Comparison of ENCODE assay signal across 12 mouse cellular contexts in genomic region chr11:54102706-54103449, GRCm38 (mm10). TPM values are rescaled to one million over a fixed set of nuclear protein-coding genes. Genes with fewer than 3 reads are reported as not detected.
DNase-seq lines count a peak whose midpoint lies in the region; ATAC-seq and TF ChIP-seq lines count a peak whose summit lies in the region.
"Had no signal": no experiment of that assay in that cellular context is flagged by ENCODE, and none has a peak within 500 bp of the region (broad histone marks: within the 10 kb centered on the region; RNA-seq: fewer than 3 reads in every experiment).

No protein-coding gene starts in this region.

- TF ChIP-seq POLR2A in heart, adult 2 months (IDR thresholded peaks at IDR 0.05; ENCODE audit: insufficient read depth, low read depth, low read length), result no peak

- peak overlapping the region; percentile 5; the same call in 1 of the 2 replicates for H3K27ac ChIP-seq in heart, adult 2 months
- peak overlapping the region; percentile 59 to 74 for H3K27ac ChIP-seq in heart, embryonic 14.5 days (replicated peaks in 1 of 2; ENCODE audit: control insufficient read depth in 1 of 2, insufficient read depth in 1 of 2, low read depth in 2 of 2, low read length in 2 of 2)
- no peak overlapping the region for H3K27ac ChIP-seq in limb, embryonic 15.5 days
- H3K27ac ChIP-seq: forebrain, embryonic 10.5 days; lung, embryonic 15.5 days had no signal

- no peaks in the 10 kb centered on the region for H3K27me3 ChIP-seq in heart, adult 2 months (ENCODE audit: control insufficient read depth, insufficient read depth, low read length)
- no peaks in the 10 kb centered on the region; the same call in 1 of the 2 replicates for H3K27me3 ChIP-seq in heart, embryonic 14.5 days (ENCODE audit: control insufficient read depth, insufficient read depth, low read length)
- no peaks in the 10 kb centered on the region for H3K27me3 ChIP-seq in limb, embryonic 15.5 days

- no peak overlapping the region for H3K4me3 ChIP-seq in heart, adult 2 months
- peak overlapping the region in 1 of 2 experiments; percentile 2; a peak in 1 of 4 replicates for H3K4me3 ChIP-seq in heart, embryonic 14.5 days (ENCODE audit: control insufficient read depth in 1 of 2, insufficient read depth in 1 of 2, low read depth in 1 of 2, low read length in 2 of 2)
- 0 out of 2 replicates have a peak overlapping the region, but pooled peaks have one; percentile 4 for H3K4me3 ChIP-seq in limb, embryonic 15.5 days
- H3K4me3 ChIP-seq: forebrain, embryonic 10.5 days; lung, embryonic 15.5 days had no signal

- intact Hi-C loops in heart, adult 2 months (cut with DNase I), result no loop called here
- intact Hi-C loops in heart, postnatal 36 days (cut with DNase I), result loop anchor here (10.0 kb wide), 1 partner anchor 338 kb away; no protein-coding TSS in a partner anchor

- peak overlapping the region; percentile 99 for H3K4me2 ChIP-seq in heart, embryonic 14.5 days (ENCODE audit: low read length)
- H3K4me2 ChIP-seq in limb, embryonic 15.5 days, result peak overlapping the region; percentile 96

- TF ChIP-seq CTCF in heart, adult 2 months (IDR thresholded peaks at IDR 0.05), result no peak

- ATAC-seq in heart, embryonic 14.5 days (ENCODE audit: insufficient number of reproducible peaks, insufficient read depth, low FRiP score, low read depth), result no peak
- ATAC-seq in limb, embryonic 15.5 days (ENCODE audit: insufficient number of reproducible peaks, low FRiP score, low TSS enrichment, low read depth), result no peak

- no peaks in the 10 kb centered on the region for H3K9me3 ChIP-seq in heart, embryonic 14.5 days (ENCODE audit: control insufficient read depth, low read length)
- no peaks in the 10 kb centered on the region for H3K9me3 ChIP-seq in limb, embryonic 15.5 days
- H3K9me3 ChIP-seq: forebrain, embryonic 10.5 days; lung, embryonic 15.5 days had no signal

- H3K9ac ChIP-seq in heart, adult 2 months (ENCODE audit: low read depth, low read length), result no peak overlapping the region
- peak overlapping the region; percentile 87 for H3K9ac ChIP-seq in heart, embryonic 14.5 days (ENCODE audit: low read length)
- no peak overlapping the region for H3K9ac ChIP-seq in limb, embryonic 15.5 days
- H3K9ac ChIP-seq: lung, embryonic 15.5 days had no signal

- peaks cover 28% of the 10 kb centered on the region for H3K4me1 ChIP-seq in heart, adult 2 months (ENCODE audit: control insufficient read depth, insufficient read depth, low read length)
- peaks cover 38 to 44% of the 10 kb centered on the region in 2 experiments for H3K4me1 ChIP-seq in heart, embryonic 14.5 days (ENCODE audit: control insufficient read depth in 2 of 2, insufficient read depth in 2 of 2, low read length in 2 of 2)
- peaks cover 61% of the 10 kb centered on the region for H3K4me1 ChIP-seq in limb, embryonic 15.5 days

- TF ChIP-seq EP300 in heart, adult 2 months (IDR thresholded peaks at IDR 0.05; ENCODE audit: insufficient read depth, low read depth, low read length), result no peak

- no peaks in the 10 kb centered on the region for H3K79me2 ChIP-seq in heart, adult 2 months (replicated peaks; ENCODE audit: control insufficient read depth, insufficient read depth, low read length)

- WGBS in heart, adult 2 months, result 62% methylated on average over 10 of the region's 10 CpGs
- 33% methylated on average over 10 of the region's 10 CpGs for WGBS in heart, embryonic 14.5 days
- 53% methylated on average over 10 of the region's 10 CpGs for WGBS in limb, embryonic 15.5 days

- H3K36me3 ChIP-seq in heart, adult 2 months (ENCODE audit: control insufficient read depth, insufficient read depth, low read length), result peaks cover 5% of the 10 kb centered on the region; the same call in 1 of the 2 replicates
- no peaks in the 10 kb centered on the region for H3K36me3 ChIP-seq in heart, embryonic 14.5 days (ENCODE audit: control insufficient read depth, insufficient read depth, low read length)
- H3K36me3 ChIP-seq in limb, embryonic 15.5 days, result no peaks in the 10 kb centered on the region
- H3K36me3 ChIP-seq: forebrain, embryonic 10.5 days; lung, embryonic 15.5 days had no signal

- DNase-seq in heart, adult 2 months, result peak; percentile 58 to 59
- no peak for DNase-seq in heart, postnatal 36 days
- DNase-seq in MN1 (ENCODE audit: low spot score), result peak; percentile 89
- DNase-seq in ovary, postnatal 10 days (ENCODE audit: low spot score), result no peak
- DNase-seq in kidney, postnatal 14 days, result no peak
- no peak for DNase-seq in adrenal gland, adult 2 months
- DNase-seq: cerebellum, adult 11-12 months; kidney, adult 11 months had no signal

RNA-seq across cellular contexts. Expression of gene P4ha2, which starts 3.0 kb away (rescaled TPM):
- 10 to 100 TPM; 59.9 to 63.6 TPM for total RNA-seq in heart, adult 2 months (2021)
- polyA plus RNA-seq in heart, adult 2 months (2012; rRNA removed), result 37.4 and 62.3 TPM in 2 replicates
- 10 to 100 TPM; 44.0 to 66.1 TPM for total RNA-seq in heart, postnatal 36 days (2021)
- polyA plus RNA-seq in heart, embryonic 14.5 days (2014; fragmentation: Nextera tagmentation; extraction: Ambion mirVana), result 40.3 and 40.6 TPM in 2 replicates
- polyA plus RNA-seq in limb, embryonic 15.5 days (2015; fragmentation: Nextera tagmentation; extraction: Ambion mirVana), result 132 and 149 TPM in 2 replicates
- 10 to 100 TPM; 36.5 to 39.6 TPM for total RNA-seq in adrenal gland, adult 2 months (2021)
- 10.9 and 12.1 TPM in 2 replicates for polyA plus RNA-seq in adrenal gland, adult 2 months (2012; rRNA removed)

RNA-seq across cellular contexts. Expression of gene Pdlim4, which starts 34.1 kb away (rescaled TPM):
- 10 to 100 TPM; 30.8 to 33.8 TPM for total RNA-seq in heart, adult 2 months (2021)
- polyA plus RNA-seq in heart, adult 2 months (2012; rRNA removed), result 57.6 and 58.2 TPM in 2 replicates
- 10 to 100 TPM; 29.4 to 37.1 TPM for total RNA-seq in heart, postnatal 36 days (2021)
- polyA plus RNA-seq in heart, embryonic 14.5 days (2014; fragmentation: Nextera tagmentation; extraction: Ambion mirVana), result 11.5 and 14.6 TPM in 2 replicates
- 125 and 136 TPM in 2 replicates for polyA plus RNA-seq in limb, embryonic 15.5 days (2015; fragmentation: Nextera tagmentation; extraction: Ambion mirVana)
- 10 to 100 TPM; 16.1 to 18.7 TPM for total RNA-seq in adrenal gland, adult 2 months (2021)
- polyA plus RNA-seq in adrenal gland, adult 2 months (2012; rRNA removed), result 86.7 and 101 TPM in 2 replicates

Comparison
In these comparisons a context has a peak if more than half of its experiments do, and no peak if none do; other contexts are left out.
1. DNase-seq: peak in heart, adult 2 months (2 of 2) and MN1 (single experiment); none in heart, postnatal 36 days (0 of 2), ovary, postnatal 10 days (single experiment), kidney, postnatal 14 days (single experiment) and adrenal gland, adult 2 months (single experiment).